Mouse (Mus musculus): ENCODE data around the gene Ppp6r3. TPM values are rescaled to one million over a fixed set of nuclear protein-coding genes. Genes with fewer than 3 reads are reported as not detected.

Ppp6r3 gene
- polyA plus RNA-seq, 1 experiment from 2014 or later = 81.1 TPM

DNA sequence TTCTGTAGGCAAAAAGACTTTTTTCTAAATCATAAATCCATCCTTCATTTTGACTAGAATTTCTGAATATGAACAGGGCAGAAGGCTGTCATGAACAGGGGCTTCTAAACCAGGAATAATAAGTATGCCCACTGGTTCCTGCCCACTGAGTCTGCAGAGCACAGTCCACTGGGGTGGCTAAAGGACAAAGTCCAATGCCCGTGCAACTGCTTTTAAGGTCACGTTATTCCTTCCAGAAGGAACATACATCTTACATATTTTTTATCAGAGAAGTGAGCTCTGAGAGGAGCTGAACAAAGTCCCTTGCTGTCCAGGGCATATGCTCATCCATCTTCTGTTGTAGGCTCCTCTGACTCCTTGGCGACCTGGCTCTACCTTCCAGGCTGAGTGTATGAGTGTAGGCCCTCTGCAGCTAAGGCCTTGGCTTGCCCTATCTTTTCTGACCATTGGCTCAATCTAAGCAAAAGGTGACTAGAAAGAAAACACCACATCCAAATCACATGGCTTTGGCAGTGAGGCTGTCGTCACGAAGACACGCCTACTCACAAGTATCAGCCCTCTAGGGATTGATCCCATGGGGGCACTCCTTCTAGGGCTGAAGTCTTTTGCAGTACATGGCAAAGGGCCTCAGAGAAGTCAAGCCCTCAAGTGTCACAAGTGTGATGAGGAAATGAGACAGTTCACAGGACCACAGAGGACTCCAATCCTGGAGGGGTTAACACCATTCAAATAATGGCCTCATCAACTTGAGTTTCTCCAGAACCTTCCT lies 117.0 kb downstream of the Ppp6r3 start:
- WGBS = 95% methylated on average over 6 of the region's 6 CpGs
- H3K4me3 ChIP-seq (ENCODE audit: low read length) = no peak overlapping the region
- no peak overlapping the region for H3K9ac ChIP-seq (ENCODE audit: low read depth, low read length)
- H3K36me3 ChIP-seq (ENCODE audit: control insufficient read depth, insufficient read depth, low read length) = peaks cover 94% of the 10 kb centered on the region
- ATAC-seq (ENCODE audit: low FRiP score, low TSS enrichment) = no peak
- H3K27me3 ChIP-seq (ENCODE audit: control insufficient read depth, insufficient read depth, low read length) = no peaks in the 10 kb centered on the region
- no peaks in the 10 kb centered on the region for H3K4me1 ChIP-seq (ENCODE audit: control insufficient read depth, insufficient read depth, low read length)
- H3K27ac ChIP-seq (ENCODE audit: low read depth, low read length) = no peak overlapping the region
- H3K4me2 ChIP-seq (replicated peaks; ENCODE audit: low read depth, low read length) = no peak overlapping the region
- H3K9me3 ChIP-seq (ENCODE audit: control insufficient read depth, low read length) = no peaks in the 10 kb centered on the region

DNA sequence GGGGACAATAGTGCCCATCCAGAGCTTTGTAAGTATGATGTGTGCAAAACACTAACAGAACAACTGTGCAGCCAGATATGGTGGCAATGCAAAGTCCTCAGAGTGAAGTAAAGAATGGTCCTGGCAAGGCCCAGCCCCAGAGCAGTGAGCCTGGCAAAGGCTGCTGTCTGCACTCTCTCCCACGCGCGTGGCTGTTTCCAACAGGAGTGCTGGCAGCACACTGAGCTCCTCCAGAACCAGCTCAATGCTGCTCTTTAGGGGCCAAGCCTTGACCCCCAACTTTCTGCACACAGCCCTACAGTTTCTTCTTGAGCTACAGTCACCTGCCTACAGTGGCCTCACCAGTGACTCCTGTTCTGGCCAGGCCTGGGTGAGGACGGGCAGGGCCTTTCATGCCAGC lies 117.8 kb downstream of the Ppp6r3 start:
- Histone ChIP-seq H3K9ac (ENCODE audit: low read depth, low read length) (no peak overlapping the region), H3K36me3 (ENCODE audit: control insufficient read depth, insufficient read depth, low read length) (peaks cover 92% of the 10 kb centered on the region), H3K4me2 (replicated peaks; ENCODE audit: low read depth, low read length) (no peak overlapping the region), H3K4me1 (ENCODE audit: control insufficient read depth, insufficient read depth, low read length) (no peaks in the 10 kb centered on the region), H3K27me3 (ENCODE audit: control insufficient read depth, insufficient read depth, low read length) (no peaks in the 10 kb centered on the region), H3K9me3 (ENCODE audit: control insufficient read depth, low read length) (no peaks in the 10 kb centered on the region), H3K4me3 (ENCODE audit: low read length) (no peak overlapping the region), H3K27ac (ENCODE audit: low read depth, low read length) (no peak overlapping the region)
- ATAC-seq (ENCODE audit: low FRiP score, low TSS enrichment) = no peak
- whole genome bisulfite sequencing = 95% methylated on average over 4 of the region's 4 CpGs

- Histone ChIP-seq H3K36me3 (ENCODE audit: control insufficient read depth, insufficient read depth, low read length) (peaks cover 32% of the 10 kb centered on the region), H3K4me1 (ENCODE audit: control insufficient read depth, insufficient read depth, low read length) (no peaks in the 10 kb centered on the region), H3K27ac (ENCODE audit: low read depth, low read length) (no peak overlapping the region), H3K27me3 (ENCODE audit: control insufficient read depth, insufficient read depth, low read length) (no peaks in the 10 kb centered on the region), H3K9me3 (ENCODE audit: control insufficient read depth, low read length) (no peaks in the 10 kb centered on the region), H3K9ac (ENCODE audit: low read depth, low read length) (no peak overlapping the region), H3K4me3 (ENCODE audit: low read length) (no peak overlapping the region), H3K4me2 (replicated peaks; ENCODE audit: low read depth, low read length) (no peak overlapping the region)
- WGBS = 51% methylated on average over 6 of the region's 6 CpGs
- no peak for ATAC-seq (ENCODE audit: low FRiP score, low TSS enrichment)
Measured at GRCm38 (mm10) chr19:3451649-3452048, 123.9 kb downstream of the Ppp6r3 start.

GRCm38 (mm10) chr19:3451170-3451569 lies 124.4 kb downstream of the Ppp6r3 start:
- Histone ChIP-seq H3K4me2 (replicated peaks; ENCODE audit: low read depth, low read length) (no peak overlapping the region), H3K9me3 (ENCODE audit: control insufficient read depth, low read length) (no peaks in the 10 kb centered on the region), H3K27ac (ENCODE audit: low read depth, low read length) (no peak overlapping the region), H3K27me3 (ENCODE audit: control insufficient read depth, insufficient read depth, low read length) (no peaks in the 10 kb centered on the region), H3K4me3 (ENCODE audit: low read length) (no peak overlapping the region), H3K36me3 (ENCODE audit: control insufficient read depth, insufficient read depth, low read length) (peaks cover 27% of the 10 kb centered on the region), H3K9ac (ENCODE audit: low read depth, low read length) (no peak overlapping the region), H3K4me1 (ENCODE audit: control insufficient read depth, insufficient read depth, low read length) (no peaks in the 10 kb centered on the region)
- WGBS = 27% methylated on average over 6 of the region's 6 CpGs
- ATAC-seq (ENCODE audit: low FRiP score, low TSS enrichment) = peak; percentile 74

- Histone ChIP-seq H3K27ac (ENCODE audit: low read depth, low read length) (no peak overlapping the region), H3K27me3 (ENCODE audit: control insufficient read depth, insufficient read depth, low read length) (no peaks in the 10 kb centered on the region), H3K4me1 (ENCODE audit: control insufficient read depth, insufficient read depth, low read length) (no peaks in the 10 kb centered on the region), H3K4me2 (replicated peaks; ENCODE audit: low read depth, low read length) (no peak overlapping the region), H3K36me3 (ENCODE audit: control insufficient read depth, insufficient read depth, low read length) (peaks cover 24% of the 10 kb centered on the region), H3K4me3 (ENCODE audit: low read length) (no peak overlapping the region), H3K9ac (ENCODE audit: low read depth, low read length) (no peak overlapping the region), H3K9me3 (ENCODE audit: control insufficient read depth, low read length) (no peaks in the 10 kb centered on the region)
- no peak for ATAC-seq (ENCODE audit: low FRiP score, low TSS enrichment)
- WGBS = 89% methylated on average over 3 of the region's 3 CpGs
Measured at GRCm38 (mm10) chr19:3450714-3451113, 124.8 kb downstream of the Ppp6r3 start.

GRCm38 (mm10) chr19:3449248-3449647 lies 126.3 kb downstream of the Ppp6r3 start:
- no peaks in the 10 kb centered on the region for H3K9me3 ChIP-seq (ENCODE audit: control insufficient read depth, low read length)
- H3K36me3 ChIP-seq (ENCODE audit: control insufficient read depth, insufficient read depth, low read length) = peaks cover 9% of the 10 kb centered on the region
- 79% methylated on average over 3 of the region's 3 CpGs for WGBS
- no peak for ATAC-seq (ENCODE audit: low FRiP score, low TSS enrichment)
- no peak overlapping the region for H3K4me3 ChIP-seq (ENCODE audit: low read length)
- H3K4me1 ChIP-seq (ENCODE audit: control insufficient read depth, insufficient read depth, low read length) = no peaks in the 10 kb centered on the region
- no peaks in the 10 kb centered on the region for H3K27me3 ChIP-seq (ENCODE audit: control insufficient read depth, insufficient read depth, low read length)
- H3K27ac ChIP-seq (ENCODE audit: low read depth, low read length) = no peak overlapping the region
- no peak overlapping the region for H3K4me2 ChIP-seq (replicated peaks; ENCODE audit: low read depth, low read length)
- no peak overlapping the region for H3K9ac ChIP-seq (ENCODE audit: low read depth, low read length)

GRCm38 (mm10) chr19:3447348-3447747 lies 128.2 kb downstream of the Ppp6r3 start:
- H3K4me3 ChIP-seq (ENCODE audit: low read length) = no peak overlapping the region
- no peak for ATAC-seq (ENCODE audit: low FRiP score, low TSS enrichment)
- no peaks in the 10 kb centered on the region for H3K9me3 ChIP-seq (ENCODE audit: control insufficient read depth, low read length)
- no peak overlapping the region for H3K9ac ChIP-seq (ENCODE audit: low read depth, low read length)
- H3K36me3 ChIP-seq (ENCODE audit: control insufficient read depth, insufficient read depth, low read length) = no peaks in the 10 kb centered on the region
- H3K4me2 ChIP-seq (replicated peaks; ENCODE audit: low read depth, low read length) = no peak overlapping the region
- H3K4me1 ChIP-seq (ENCODE audit: control insufficient read depth, insufficient read depth, low read length) = no peaks in the 10 kb centered on the region
- WGBS = 72% methylated on average over 3 of the region's 3 CpGs
- H3K27me3 ChIP-seq (ENCODE audit: control insufficient read depth, insufficient read depth, low read length) = no peaks in the 10 kb centered on the region
- no peak overlapping the region for H3K27ac ChIP-seq (ENCODE audit: low read depth, low read length)

DNA sequence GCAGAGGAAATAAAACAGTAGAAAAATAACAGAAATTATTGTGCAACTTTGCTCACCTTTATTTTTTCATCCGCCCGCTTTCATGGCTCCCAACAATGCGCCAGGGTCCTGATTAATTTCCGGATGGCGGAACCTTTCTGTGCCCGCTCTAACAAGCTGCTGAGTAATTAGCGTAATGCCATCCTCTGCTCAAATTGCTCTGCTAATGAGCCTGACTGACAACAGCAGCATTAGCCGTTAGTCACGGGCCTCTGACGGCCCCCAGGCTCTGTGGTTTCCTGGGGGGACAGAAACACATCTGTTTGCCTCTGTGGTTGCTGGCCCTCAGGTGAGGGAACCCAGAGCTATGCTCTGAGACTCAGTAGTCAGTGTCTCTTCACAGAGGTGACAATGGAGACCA lies 134.5 kb downstream of the Ppp6r3 start:
- H3K4me2 ChIP-seq (replicated peaks; ENCODE audit: low read depth, low read length) = no peak overlapping the region
- no peak overlapping the region for H3K27ac ChIP-seq (ENCODE audit: low read depth, low read length)
- no peaks in the 10 kb centered on the region for H3K36me3 ChIP-seq (ENCODE audit: control insufficient read depth, insufficient read depth, low read length)
- no peaks in the 10 kb centered on the region for H3K9me3 ChIP-seq (ENCODE audit: control insufficient read depth, low read length)
- WGBS = 26% methylated on average over 10 of the region's 10 CpGs
- ATAC-seq (ENCODE audit: low FRiP score, low TSS enrichment) = no peak
- H3K4me1 ChIP-seq (ENCODE audit: control insufficient read depth, insufficient read depth, low read length) = no peaks in the 10 kb centered on the region
- no peak overlapping the region for H3K9ac ChIP-seq (ENCODE audit: low read depth, low read length)
- no peak overlapping the region for H3K4me3 ChIP-seq (ENCODE audit: low read length)
- H3K27me3 ChIP-seq (ENCODE audit: control insufficient read depth, insufficient read depth, low read length) = 0 out of 2 replicates have a peak, but pooled peaks cover 4% of the 10 kb centered on the region

GRCm38 (mm10) chr19:3440667-3441066 lies 134.9 kb downstream of the Ppp6r3 start:
- 36% methylated on average over 5 of the region's 5 CpGs for WGBS
- Histone ChIP-seq H3K4me1 (ENCODE audit: control insufficient read depth, insufficient read depth, low read length) (no peaks in the 10 kb centered on the region), H3K27ac (ENCODE audit: low read depth, low read length) (no peak overlapping the region), H3K4me2 (replicated peaks; ENCODE audit: low read depth, low read length) (no peak overlapping the region), H3K36me3 (ENCODE audit: control insufficient read depth, insufficient read depth, low read length) (no peaks in the 10 kb centered on the region), H3K9ac (ENCODE audit: low read depth, low read length) (no peak overlapping the region), H3K9me3 (ENCODE audit: control insufficient read depth, low read length) (no peaks in the 10 kb centered on the region), H3K27me3 (ENCODE audit: control insufficient read depth, insufficient read depth, low read length) (0 out of 2 replicates have a peak, but pooled peaks cover 4% of the 10 kb centered on the region), H3K4me3 (ENCODE audit: low read length) (no peak overlapping the region)
- ATAC-seq (ENCODE audit: low FRiP score, low TSS enrichment) = no peak
